In the genomic region with DNA sequence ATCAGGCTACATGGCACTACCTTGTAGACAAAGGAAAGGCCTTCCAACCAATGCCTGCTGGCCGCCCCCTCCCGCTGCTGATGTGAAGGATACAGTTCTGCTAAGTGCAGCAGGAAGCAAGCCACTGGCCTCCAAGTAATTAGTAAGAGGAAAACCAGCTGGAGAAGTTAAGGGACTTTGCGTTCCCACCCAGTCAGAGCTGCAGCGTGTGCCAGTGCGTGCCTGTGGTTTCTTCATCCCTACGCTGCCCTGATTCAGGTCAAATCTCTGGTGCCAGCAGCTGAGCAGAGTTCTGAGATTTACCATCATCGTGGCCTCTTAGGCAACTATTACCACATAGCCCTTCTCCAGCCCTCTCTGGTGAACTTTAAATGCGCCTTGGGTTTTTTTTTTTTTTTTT, we compare ENCODE assay signal across 9 mouse cellular contexts. TPM values are rescaled to one million over a fixed set of nuclear protein-coding genes. Genes with fewer than 3 reads are reported as not detected.
A peak's percentile ranks its signal among the peaks of the same experiment; 100 is the strongest.
DNase-seq lines count a peak whose midpoint lies in the region; ATAC-seq lines count a peak whose summit lies in the region.
"Had no signal": no experiment of that assay in that cellular context is flagged by ENCODE, and none has a peak within 500 bp of the region (broad histone marks: within the 10 kb centered on the region; RNA-seq: fewer than 3 reads in every experiment).

No protein-coding gene starts in this region.

- H3K9me3 ChIP-seq in kidney, embryonic 16.5 days (ENCODE audit: low read length), result no peaks in the 10 kb centered on the region
- H3K9me3 ChIP-seq in embryonic facial prominence, embryonic 14.5 days (ENCODE audit: control insufficient read depth, low read length), result no peaks in the 10 kb centered on the region
- H3K9me3 ChIP-seq in stomach, embryonic 15.5 days, result no peaks in the 10 kb centered on the region
- H3K9me3 ChIP-seq: forebrain, embryonic 15.5 days had no signal

- no peak overlapping the region for H3K4me2 ChIP-seq in kidney, embryonic 16.5 days (replicated peaks; ENCODE audit: low read depth, low read length)
- H3K4me2 ChIP-seq in embryonic facial prominence, embryonic 14.5 days (ENCODE audit: low read depth, low read length), result no peak overlapping the region
- no peak overlapping the region for H3K4me2 ChIP-seq in stomach, embryonic 15.5 days
- H3K4me2 ChIP-seq: forebrain, embryonic 15.5 days had no signal

- peak; percentile 55; the same call in 1 of the 2 replicates for ATAC-seq in kidney, embryonic 16.5 days (ENCODE audit: low FRiP score, low TSS enrichment)
- ATAC-seq in embryonic facial prominence, embryonic 14.5 days (ENCODE audit: low read depth), result peak; percentile 62
- ATAC-seq in stomach, embryonic 15.5 days (ENCODE audit: insufficient read depth, low FRiP score, low read depth), result no peak
- ATAC-seq: forebrain, embryonic 15.5 days had no signal

- no peak overlapping the region for H3K4me3 ChIP-seq in kidney, embryonic 16.5 days (ENCODE audit: low read length)
- no peak overlapping the region for H3K4me3 ChIP-seq in embryonic facial prominence, embryonic 14.5 days (ENCODE audit: low read depth, low read length)
- no peak overlapping the region for H3K4me3 ChIP-seq in stomach, embryonic 15.5 days (replicated peaks)
- H3K4me3 ChIP-seq: forebrain, embryonic 15.5 days had no signal

- peaks cover 24% of the 10 kb centered on the region; the same call in 1 of the 2 replicates for H3K4me1 ChIP-seq in kidney, embryonic 16.5 days (ENCODE audit: insufficient read depth, low read length)
- peaks cover 14% of the 10 kb centered on the region for H3K4me1 ChIP-seq in embryonic facial prominence, embryonic 14.5 days (ENCODE audit: control insufficient read depth, insufficient read depth, low read length)
- H3K4me1 ChIP-seq in stomach, embryonic 15.5 days, result peaks cover 23% of the 10 kb centered on the region

- no peak overlapping the region for H3K9ac ChIP-seq in kidney, embryonic 16.5 days (replicated peaks; ENCODE audit: low read length)
- no peak overlapping the region for H3K9ac ChIP-seq in embryonic facial prominence, embryonic 14.5 days (ENCODE audit: low read depth, low read length)
- H3K9ac ChIP-seq in stomach, embryonic 15.5 days, result no peak overlapping the region
- H3K9ac ChIP-seq: forebrain, embryonic 15.5 days had no signal

- H3K27ac ChIP-seq in kidney, embryonic 16.5 days (ENCODE audit: low read length), result 0 out of 2 replicates have a peak overlapping the region, but pooled peaks have one; percentile 38
- H3K27ac ChIP-seq in embryonic facial prominence, embryonic 14.5 days (replicated peaks; ENCODE audit: low read depth, low read length), result peak overlapping the region; percentile 28; the same call in 1 of the 2 replicates
- peak overlapping the region; percentile 78 for H3K27ac ChIP-seq in stomach, embryonic 15.5 days
- H3K27ac ChIP-seq: forebrain, embryonic 15.5 days had no signal

- no peaks in the 10 kb centered on the region for H3K36me3 ChIP-seq in kidney, embryonic 16.5 days (ENCODE audit: insufficient read depth, low read length)
- no peaks in the 10 kb centered on the region for H3K36me3 ChIP-seq in embryonic facial prominence, embryonic 14.5 days (ENCODE audit: control insufficient read depth, insufficient read depth, low read length)
- H3K36me3 ChIP-seq in stomach, embryonic 15.5 days, result no peaks in the 10 kb centered on the region
- H3K36me3 ChIP-seq: forebrain, embryonic 15.5 days had no signal

- 41% methylated on average over 8 of the region's 8 CpGs for WGBS in kidney, embryonic 16.5 days
- WGBS in embryonic facial prominence, embryonic 14.5 days, result 45% methylated on average over 8 of the region's 8 CpGs
- WGBS in stomach, embryonic 15.5 days, result 31% methylated on average over 8 of the region's 8 CpGs

- DNase-seq in kidney, adult 11 months, result no peak
- DNase-seq in embryonic facial prominence, embryonic 14.5 days (ENCODE audit: low spot score), result peak; percentile 81
- DNase-seq in kidney, postnatal 10 days, result peak; percentile 73
- DNase-seq in thymus, postnatal 4 days, result no peak
- DNase-seq in layer of hippocampus, postnatal 14 days (ENCODE audit: low spot score in 2 of 2), result no peak

- 0 out of 2 replicates have a peak, but pooled peaks cover 5% of the 10 kb centered on the region for H3K27me3 ChIP-seq in kidney, embryonic 16.5 days (ENCODE audit: insufficient read depth, low read length)
- H3K27me3 ChIP-seq in embryonic facial prominence, embryonic 14.5 days (replicated peaks; ENCODE audit: control insufficient read depth, insufficient read depth, low read length), result no peaks in the 10 kb centered on the region
- no peaks in the 10 kb centered on the region for H3K27me3 ChIP-seq in stomach, embryonic 15.5 days (replicated peaks)

RNA-seq across cellular contexts. Expression of a gene that starts 12.2 kb away (rescaled TPM):
- 5.8 and 5.9 TPM in 2 replicates for polyA plus RNA-seq in kidney, embryonic 16.5 days (2015; fragmentation: Nextera tagmentation; extraction: Ambion mirVana)
- 7.8 and 8.4 TPM in 2 replicates for polyA plus RNA-seq in embryonic facial prominence, embryonic 14.5 days (2014; fragmentation: Nextera tagmentation; extraction: Ambion mirVana)
- polyA plus RNA-seq in stomach, embryonic 15.5 days (2015; fragmentation: Nextera tagmentation; extraction: Ambion mirVana), result 15.3 and 20.7 TPM in 2 replicates
- total RNA-seq in layer of hippocampus, postnatal 14 days (2021), result 1 to 10 TPM; 2.2 TPM

RNA-seq across cellular contexts. Expression of a gene that starts 24.5 kb away (rescaled TPM):
- 217 and 226 TPM in 2 replicates for polyA plus RNA-seq in kidney, embryonic 16.5 days (2015; fragmentation: Nextera tagmentation; extraction: Ambion mirVana)
- polyA plus RNA-seq in embryonic facial prominence, embryonic 14.5 days (2014; fragmentation: Nextera tagmentation; extraction: Ambion mirVana), result 122 and 145 TPM in 2 replicates
- polyA plus RNA-seq in stomach, embryonic 15.5 days (2015; fragmentation: Nextera tagmentation; extraction: Ambion mirVana), result 196 and 218 TPM in 2 replicates
- total RNA-seq in layer of hippocampus, postnatal 14 days (2021), result 10 to 100 TPM; 86.1 to 90.6 TPM

RNA-seq across cellular contexts. Expression of a gene that starts 52.4 kb away (rescaled TPM):
- polyA plus RNA-seq in kidney, embryonic 16.5 days (2015; fragmentation: Nextera tagmentation; extraction: Ambion mirVana), result 0.15 and 0.32 TPM in 2 replicates
- polyA plus RNA-seq in embryonic facial prominence, embryonic 14.5 days (2014; fragmentation: Nextera tagmentation; extraction: Ambion mirVana), result 0.14 and 0.30 TPM in 2 replicates
- polyA plus RNA-seq in stomach, embryonic 15.5 days (2015; fragmentation: Nextera tagmentation; extraction: Ambion mirVana), result 0.46 and 0.50 TPM in 2 replicates
- under 1 TPM in 1 of 2 experiments, not detected in 1; 0.07 TPM for total RNA-seq in layer of hippocampus, postnatal 14 days (2021)
- polyA plus RNA-seq: forebrain, embryonic 15.5 days; neural tube, embryonic 14.5 days had no signal

Comparison
In these comparisons a context has a peak if more than half of its experiments do, and no peak if none do; other contexts are left out.
1. DNase-seq: peak in embryonic facial prominence, embryonic 14.5 days (single experiment) and kidney, postnatal 10 days (single experiment); none in kidney, adult 11 months (single experiment), thymus, postnatal 4 days (single experiment) and layer of hippocampus, postnatal 14 days (0 of 2).
2. H3K27ac ChIP-seq: peak in every context shown above with its lines; median percentile 78 in stomach, embryonic 15.5 days; 38 in kidney, embryonic 16.5 days; 28 in embryonic facial prominence, embryonic 14.5 days.